Mouse (Mus musculus) lung, postnatal 36 days (tissue): ENCODE measurements around the gene 4921536K21Rik.

Source experiments
- DNase-seq: peaks from one replicate; pipeline ENCODE4 v3.0.0; 2022; ENCODE audit warnings: mixed read lengths

The 4921536K21Rik gene

DNA sequence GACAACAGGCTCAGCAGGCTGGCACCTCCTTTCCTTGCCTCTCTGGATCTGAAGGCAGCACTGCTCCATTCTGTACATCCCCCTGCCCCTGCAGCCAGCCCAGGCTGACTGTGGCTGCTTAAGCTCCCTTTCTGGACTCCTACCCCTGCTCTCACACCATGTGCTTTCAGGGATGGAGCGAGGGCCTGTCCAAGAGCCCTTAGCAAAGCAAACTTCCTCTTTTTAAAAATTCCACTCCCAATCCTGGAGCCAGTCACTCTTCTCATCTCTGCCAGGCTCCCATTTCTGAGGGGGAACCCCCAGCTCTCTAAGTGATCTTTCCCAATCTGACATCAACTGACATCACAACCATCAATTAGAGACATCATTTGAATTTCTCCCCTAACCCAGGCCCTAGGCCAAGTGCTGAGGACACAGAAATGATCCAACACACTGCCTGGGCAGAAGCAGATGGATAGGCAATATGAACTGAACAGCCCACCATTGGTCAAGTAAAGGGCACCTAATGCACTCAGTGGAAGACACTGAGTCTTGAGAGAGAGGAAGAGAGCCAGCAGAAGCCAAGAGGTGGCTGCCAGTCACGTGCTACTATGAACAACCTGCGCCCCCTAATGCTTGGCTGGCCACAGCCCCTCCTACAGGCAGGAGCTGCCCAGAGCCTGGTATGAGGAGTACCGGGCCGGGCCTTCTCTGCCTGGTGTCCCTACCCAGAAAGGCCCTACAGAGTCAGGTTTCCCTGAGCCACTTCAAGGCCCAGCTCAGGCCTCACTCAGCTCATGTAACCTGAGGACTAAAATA is 15.8 kb upstream of the 4921536K21Rik start:
- peak; percentile 51 for DNase-seq

- no peak for DNase-seq
Observed at GRCm38 (mm10) chr11:3909236-3909635, 14.3 kb upstream of the 4921536K21Rik start.

- DNase-seq = no peak
Observed at GRCm38 (mm10) chr11:3905446-3905845, 10.5 kb upstream of the 4921536K21Rik start.

GRCm38 (mm10) chr11:3904673-3905072 is 9.8 kb upstream of the 4921536K21Rik start:
- DNase-seq = no peak

- peak; percentile 96 for DNase-seq
Observed at GRCm38 (mm10) chr11:3903046-3903445, 8.1 kb upstream of the 4921536K21Rik start.

DNA sequence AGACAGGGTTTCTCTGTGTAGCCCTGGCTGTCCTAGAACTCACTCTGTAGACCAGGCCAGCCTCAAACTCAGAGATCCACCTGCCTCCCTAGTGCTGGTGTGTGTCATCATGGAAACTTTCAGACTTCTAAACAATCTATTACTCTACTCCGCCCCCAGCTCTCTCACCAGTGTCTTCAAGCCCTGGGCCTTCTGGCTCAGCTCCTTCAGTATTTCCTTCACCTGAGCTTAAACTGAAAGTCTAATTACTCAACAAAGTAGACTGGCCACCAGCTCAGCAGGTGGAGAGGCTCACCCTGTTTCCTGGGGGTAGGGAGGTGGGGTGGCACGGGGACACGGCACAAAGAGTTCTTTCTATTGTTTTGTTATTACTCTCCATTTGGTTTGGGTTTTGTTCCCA is 7.6 kb upstream of the 4921536K21Rik start:
- peak; percentile 41 for DNase-seq

- no peak for DNase-seq
Observed at GRCm38 (mm10) chr11:3900296-3900695, 5.4 kb upstream of the 4921536K21Rik start.

GRCm38 (mm10) chr11:3895933-3896332 is 1.0 kb upstream of the 4921536K21Rik start:
- no peak for DNase-seq

DNA sequence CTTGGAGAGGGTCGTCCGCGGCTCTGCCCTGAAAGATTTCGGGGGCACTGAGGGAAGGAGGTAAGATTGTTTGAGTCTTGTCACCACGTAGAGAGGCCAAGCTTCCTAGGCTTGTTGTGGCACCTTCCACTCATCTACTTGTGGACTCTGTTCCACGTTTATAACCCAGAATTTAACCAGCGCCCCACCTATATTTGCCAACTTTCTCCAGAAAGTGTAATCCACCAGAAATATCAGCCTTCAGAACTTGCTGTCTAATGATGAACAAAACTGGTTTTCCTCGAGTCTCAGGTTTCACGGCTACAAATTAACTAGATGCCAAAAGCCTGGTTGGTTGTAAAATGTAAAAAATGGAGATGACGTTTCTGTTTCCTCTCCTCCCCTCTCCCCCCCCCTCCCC is 560 bp upstream of the 4921536K21Rik start:
- peak; percentile 12 for DNase-seq

DNA sequence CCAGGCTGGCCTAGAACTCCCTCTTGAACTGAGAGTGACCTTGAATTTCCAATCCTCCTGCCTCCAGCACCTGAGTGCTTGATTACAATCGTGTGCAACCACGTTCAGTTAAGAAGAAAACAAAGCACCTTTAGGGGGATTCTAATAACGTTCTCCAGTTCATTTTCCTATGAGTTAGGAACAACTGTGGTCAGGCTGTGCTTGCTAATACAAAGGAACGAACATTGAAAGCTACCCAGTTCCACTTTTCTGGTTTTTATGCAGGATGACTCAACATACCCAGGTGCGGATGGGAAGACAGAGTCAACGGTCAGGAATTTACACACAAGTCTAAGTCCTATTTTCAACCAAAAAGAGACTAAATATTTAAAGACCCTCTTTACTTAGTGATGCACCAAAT is 928 bp downstream of the 4921536K21Rik start:
- DNase-seq = no peak

DNA sequence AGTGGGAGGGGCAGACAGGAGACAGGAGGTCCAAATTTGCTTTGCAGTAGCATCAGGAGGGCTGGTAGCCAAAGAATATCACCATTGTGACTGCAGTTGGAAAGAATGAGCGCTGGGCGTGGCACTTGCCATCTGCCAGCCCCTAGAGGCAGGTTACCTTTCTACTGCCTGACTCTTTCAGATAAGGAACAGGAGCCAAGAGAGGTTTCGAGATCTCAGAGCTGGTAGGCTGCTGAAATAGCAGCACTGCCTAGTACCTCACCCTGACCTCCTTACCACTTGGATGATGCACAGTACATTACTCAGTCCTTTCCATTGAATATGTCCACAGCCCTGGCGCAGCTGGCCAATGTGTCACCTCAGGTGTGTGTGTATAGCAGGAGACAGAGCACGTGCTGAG is 7.6 kb downstream of the 4921536K21Rik start:
- no peak for DNase-seq

- DNase-seq = no peak
Observed at GRCm38 (mm10) chr11:3883711-3884110, 11.2 kb downstream of the 4921536K21Rik start.

- peak; percentile 90 for DNase-seq
Observed at GRCm38 (mm10) chr11:3879836-3880235, 15.1 kb downstream of the 4921536K21Rik start.

DNA sequence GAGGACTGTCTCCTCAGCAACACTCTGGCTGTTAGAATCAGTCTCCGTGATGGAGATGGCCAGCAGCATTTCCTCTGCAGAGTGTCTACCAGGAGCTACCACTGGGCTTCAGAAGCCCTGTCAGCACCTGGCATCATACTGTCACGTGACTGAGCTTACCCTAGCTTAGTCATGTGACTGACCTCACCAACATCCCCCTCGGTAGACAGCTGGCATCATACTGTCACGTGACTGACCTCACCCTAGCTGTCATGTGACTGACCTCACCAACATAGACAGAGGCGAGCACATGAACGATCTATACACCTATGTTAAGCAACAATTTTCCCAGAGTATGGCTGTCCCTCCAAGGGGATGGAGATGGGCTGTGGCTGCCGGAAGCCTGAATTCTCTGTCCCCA is 16.2 kb downstream of the 4921536K21Rik start:
- no peak for DNase-seq

DNA sequence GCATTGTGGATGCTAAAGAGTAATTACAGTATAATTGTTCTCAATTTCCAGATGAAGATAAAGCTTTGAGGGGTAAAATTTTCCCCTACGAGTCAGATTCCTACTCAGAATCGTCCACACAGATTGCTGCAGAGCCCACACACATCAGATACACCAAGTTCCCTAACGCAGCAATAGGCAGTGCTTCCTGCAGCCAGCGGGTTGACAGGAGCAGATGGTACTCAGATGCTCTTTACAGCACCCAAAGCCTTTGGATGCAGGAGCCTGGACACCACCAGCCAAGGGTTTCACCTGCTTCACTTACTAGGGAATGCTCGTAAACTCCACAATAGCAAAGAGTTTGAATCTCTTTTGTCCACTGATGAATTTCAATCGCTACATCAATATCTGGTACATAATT is 18.5 kb downstream of the 4921536K21Rik start:
- DNase-seq = no peak

GRCm38 (mm10) chr11:3864343-3864742 is 30.6 kb downstream of the 4921536K21Rik start:
- no peak for DNase-seq

- peak; percentile 65 for DNase-seq
Observed at GRCm38 (mm10) chr11:3863454-3864112, 31.3 kb downstream of the 4921536K21Rik start, which contains the start of gene Osbp2. TSS of gene Osbp2 (minus strand) at chr11:3863903.

DNA sequence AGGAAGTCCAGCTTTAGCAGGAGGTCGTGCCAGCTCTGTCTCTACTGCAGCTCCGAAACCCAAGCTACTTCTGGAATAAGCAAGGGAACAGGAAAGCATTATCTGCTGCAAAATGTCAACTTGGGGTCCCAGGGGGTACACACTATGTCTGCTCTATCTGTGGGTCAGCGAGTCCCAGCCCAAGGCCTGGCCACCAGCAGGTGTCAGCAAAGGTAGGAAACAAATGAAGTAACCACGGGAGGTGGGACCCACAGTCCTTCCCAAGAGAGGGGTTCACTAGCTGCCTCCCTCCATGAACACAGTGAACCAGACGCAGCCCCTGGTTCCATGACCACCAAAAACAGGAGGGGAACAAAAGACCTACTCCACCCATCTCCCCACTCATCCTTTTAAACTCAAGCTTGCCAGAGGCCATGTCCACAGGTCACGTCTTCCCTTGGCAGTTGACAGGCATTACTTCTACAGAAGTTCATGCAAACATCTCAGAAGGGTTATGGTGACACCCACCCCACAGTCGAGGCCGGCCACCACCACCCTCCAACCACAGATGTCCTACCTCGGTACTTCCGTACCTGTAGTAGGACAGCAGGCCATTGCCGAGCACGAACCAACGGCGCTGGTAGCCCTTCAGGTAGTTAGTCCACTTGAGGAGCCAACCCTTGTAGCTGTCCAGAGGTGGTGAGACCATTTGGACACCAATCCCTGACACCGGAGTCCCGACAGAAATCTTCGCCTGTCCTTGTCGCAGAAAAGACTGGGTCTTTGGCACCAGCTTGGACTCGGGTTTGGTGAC is 32.0 kb downstream of the 4921536K21Rik start:
- DNase-seq = no peak

DNA sequence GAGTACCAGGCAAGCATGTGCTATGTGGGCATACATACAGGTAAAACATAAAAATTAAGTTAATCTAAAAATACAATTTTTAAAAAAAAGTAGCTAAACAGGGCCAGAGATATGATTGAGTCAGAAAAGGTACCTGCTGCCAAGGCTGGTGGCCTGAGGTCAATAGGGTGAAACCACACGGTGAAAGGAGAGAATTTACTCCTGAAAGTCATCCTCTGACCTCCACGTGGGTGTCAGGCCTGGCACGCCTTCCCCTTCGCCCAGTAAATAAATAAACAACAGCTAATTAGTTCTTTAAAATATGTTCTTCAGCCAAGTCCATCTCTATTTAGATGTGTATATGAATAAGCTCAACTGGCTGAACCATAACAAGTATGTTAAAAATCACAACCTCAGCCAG is 34.5 kb downstream of the 4921536K21Rik start:
- DNase-seq = no peak

DNA sequence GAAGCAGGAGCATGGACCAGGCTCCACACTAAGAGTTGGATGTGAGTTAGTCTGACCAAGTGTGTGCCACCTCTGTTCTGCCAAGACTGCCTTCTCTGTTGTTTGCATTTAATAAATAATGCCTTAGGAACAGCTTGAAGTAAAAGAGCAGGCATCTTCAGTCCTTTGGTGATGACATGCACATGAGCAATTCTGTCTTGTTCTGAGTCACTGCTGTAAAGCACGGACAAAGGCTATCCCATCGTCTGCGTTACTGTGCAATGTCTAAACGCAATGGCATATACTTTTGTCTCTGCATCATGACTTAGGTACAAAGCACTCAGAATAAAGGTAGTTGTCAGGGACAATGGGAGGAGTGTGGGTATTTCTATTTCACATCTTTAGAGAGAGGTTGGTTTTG is 35.1 kb downstream of the 4921536K21Rik start:
- no peak for DNase-seq

GRCm38 (mm10) chr11:3857902-3858301 is 37.0 kb downstream of the 4921536K21Rik start:
- no peak for DNase-seq

GRCm38 (mm10) chr11:3855846-3856245 is 39.1 kb downstream of the 4921536K21Rik start:
- no peak for DNase-seq

DNA sequence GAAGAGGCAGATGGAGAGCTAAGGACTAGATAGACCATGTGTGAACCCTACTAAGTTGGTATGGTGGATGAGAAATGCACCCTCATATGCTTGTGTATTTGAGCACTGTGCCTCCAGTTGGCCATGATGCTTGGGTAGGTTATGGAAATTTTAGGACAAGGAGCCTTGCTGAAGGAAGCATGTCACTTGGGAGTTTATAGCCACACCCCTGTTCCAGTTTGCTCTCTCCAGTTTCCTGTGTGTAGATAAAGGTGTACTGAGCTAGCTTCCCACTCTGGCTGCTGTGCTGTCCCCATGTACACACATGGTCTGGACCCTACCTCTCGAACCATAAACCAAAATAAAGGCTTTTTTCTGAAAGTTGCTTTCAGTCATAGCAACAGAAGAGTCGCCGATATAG is 40.7 kb downstream of the 4921536K21Rik start:
- no peak for DNase-seq
